In the genomic region with DNA sequence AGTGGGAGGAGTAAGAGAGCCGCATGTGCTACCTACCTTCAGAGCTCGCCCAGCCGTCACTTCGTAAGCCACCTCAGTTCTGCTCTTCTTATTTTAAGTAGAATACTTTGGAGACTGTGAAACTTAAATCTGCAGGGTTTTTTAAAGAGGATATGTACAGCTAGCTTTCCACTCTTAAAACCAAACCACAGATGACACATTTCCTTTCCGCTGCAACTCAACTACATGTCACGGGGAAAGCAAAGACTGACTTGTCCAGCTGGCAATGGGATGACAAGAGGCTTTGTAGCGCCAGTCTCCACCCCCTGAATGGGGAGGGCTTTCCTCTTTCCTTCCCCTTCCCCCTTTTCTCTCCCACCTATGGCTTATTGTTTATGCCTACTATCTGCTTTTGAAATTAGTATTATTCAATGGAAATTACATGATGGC, we compare ENCODE assay signal across 8 mouse cellular contexts. TPM values are rescaled to one million over a fixed set of nuclear protein-coding genes. Genes with fewer than 3 reads are reported as not detected.
DNase-seq lines count a peak whose midpoint lies in the region; ATAC-seq lines count a peak whose summit lies in the region.

TSS of gene Evi2 (minus strand) at position 257 of the 429 bp plus-strand sequence.
TSS of gene Evi2a (minus strand) at position 277 of the 429 bp plus-strand sequence.

- H3K4me1 ChIP-seq in midbrain, embryonic 11.5 days (ENCODE audit: control insufficient read depth, insufficient read depth, low read length): peaks cover 5% of the 10 kb centered on the region
- H3K4me1 ChIP-seq in midbrain, embryonic 16.5 days (ENCODE audit: control insufficient read depth, insufficient read depth, low read length): 0 out of 2 replicates have a peak, but pooled peaks cover 2% of the 10 kb centered on the region
- peaks cover 35% of the 10 kb centered on the region for H3K4me1 ChIP-seq in liver, embryonic 15.5 days (replicated peaks)

- 89% methylated on average over 7 of the region's 7 CpGs for WGBS in midbrain, embryonic 11.5 days
- WGBS in midbrain, embryonic 16.5 days: 84% methylated on average over 7 of the region's 7 CpGs
- WGBS in liver, embryonic 15.5 days (ENCODE audit: insufficient replicate concordance): 22% methylated on average over 7 of the region's 7 CpGs

- H3K9me3 ChIP-seq in midbrain, embryonic 11.5 days (ENCODE audit: control insufficient read depth, low read length): no peaks in the 10 kb centered on the region
- H3K9me3 ChIP-seq in midbrain, embryonic 16.5 days (replicated peaks; ENCODE audit: control insufficient read depth, low read length, poor library complexity, severe bottlenecking): no peaks in the 10 kb centered on the region
- H3K9me3 ChIP-seq in liver, embryonic 15.5 days (replicated peaks): no peaks in the 10 kb centered on the region

- no peak within 1 kb of the TSS for H3K4me2 ChIP-seq in midbrain, embryonic 11.5 days
- H3K4me2 ChIP-seq in midbrain, embryonic 16.5 days (ENCODE audit: low read length): no peak within 1 kb of the TSS
- H3K4me2 ChIP-seq in liver, embryonic 15.5 days: peak within 1 kb of the TSS; percentile 34

- no peak within 1 kb of the TSS for H3K27ac ChIP-seq in midbrain, embryonic 11.5 days (ENCODE audit: low read depth, low read length)
- H3K27ac ChIP-seq in midbrain, embryonic 16.5 days (ENCODE audit: low read length): no peak within 1 kb of the TSS
- H3K27ac ChIP-seq in liver, embryonic 15.5 days (replicated peaks): no peak within 1 kb of the TSS

- no peaks in the 10 kb centered on the region for H3K27me3 ChIP-seq in midbrain, embryonic 11.5 days (ENCODE audit: control insufficient read depth, insufficient read depth, low read length)
- H3K27me3 ChIP-seq in midbrain, embryonic 16.5 days (ENCODE audit: control insufficient read depth, insufficient read depth, low read depth, low read length): no peaks in the 10 kb centered on the region
- H3K27me3 ChIP-seq in liver, embryonic 15.5 days: no peaks in the 10 kb centered on the region
- no peaks in the 10 kb centered on the region for H3K27me3 ChIP-seq in splenic B cell, adult 2 months (ENCODE audit: control insufficient read depth, insufficient read depth, low read length, poor library complexity, severe bottlenecking)

- DNase-seq in midbrain, embryonic 11.5 days (ENCODE audit: low spot score, missing footprints): peak; percentile 60
- DNase-seq in splenic B cell, adult 2 months (ENCODE audit: low read depth, low spot score): peak; percentile 84
- no peak for DNase-seq in cerebellum, adult 8-10 months
- no peak for DNase-seq in kidney, postnatal 36 days
- DNase-seq in kidney, postnatal 25 days: no peak

- H3K36me3 ChIP-seq in midbrain, embryonic 11.5 days (ENCODE audit: control insufficient read depth, insufficient read depth, low read length): no peaks in the 10 kb centered on the region
- H3K36me3 ChIP-seq in midbrain, embryonic 16.5 days (ENCODE audit: control insufficient read depth, insufficient read depth, low read length): no peaks in the 10 kb centered on the region; the same call in 1 of the 2 replicates
- H3K36me3 ChIP-seq in liver, embryonic 15.5 days (replicated peaks): no peaks in the 10 kb centered on the region
- H3K36me3 ChIP-seq in splenic B cell, adult 2 months (ENCODE audit: control insufficient read depth, insufficient read depth, low read length, poor library complexity, severe bottlenecking): peaks cover 2% of the 10 kb centered on the region

- no peak for ATAC-seq in midbrain, embryonic 11.5 days (ENCODE audit: low FRiP score)
- no peak for ATAC-seq in midbrain, embryonic 16.5 days
- no peak for ATAC-seq in erythroid progenitor cell, adult 5-6 weeks (replicated peaks; ENCODE audit: low FRiP score, poor library complexity, severe bottlenecking)
- no peak for ATAC-seq in liver, embryonic 15.5 days (ENCODE audit: insufficient read depth)

- no peak within 1 kb of the TSS for H3K4me3 ChIP-seq in midbrain, embryonic 11.5 days (ENCODE audit: low read depth, low read length)
- no peak within 1 kb of the TSS for H3K4me3 ChIP-seq in midbrain, embryonic 16.5 days (ENCODE audit: low read depth, low read length)
- H3K4me3 ChIP-seq in liver, embryonic 15.5 days (replicated peaks): peak within 1 kb of the TSS; percentile 24

- no peak within 1 kb of the TSS for H3K9ac ChIP-seq in midbrain, embryonic 11.5 days (ENCODE audit: low read length)
- no peak within 1 kb of the TSS for H3K9ac ChIP-seq in midbrain, embryonic 16.5 days (ENCODE audit: low read depth, low read length)
- H3K9ac ChIP-seq in liver, embryonic 15.5 days: no peak within 1 kb of the TSS

RNA-seq across cellular contexts. Expression of gene Evi2, which starts in this region (rescaled TPM):
- polyA plus RNA-seq in midbrain, embryonic 11.5 days (2014; fragmentation: Nextera tagmentation; extraction: Ambion mirVana): 0.83 and 0.84 TPM in 2 replicates
- 0.60 and 0.65 TPM in 2 replicates for polyA plus RNA-seq in midbrain, embryonic 16.5 days (2015; fragmentation: Nextera tagmentation; extraction: Ambion mirVana)
- total RNA-seq in erythroid progenitor cell, adult 5-6 weeks (2015; ENCODE audit: low replicate concordance): 5.8 and 30.2 TPM in 2 replicates
- 1.3 and 4.7 TPM in 2 replicates for total RNA-seq in erythroid progenitor cell, adult 5-6 weeks (2017; ENCODE audit: low replicate concordance)
- 0.75 and 0.82 TPM in 2 replicates for polyA plus RNA-seq in liver, embryonic 15.5 days (2015; fragmentation: Nextera tagmentation; extraction: Ambion mirVana)

RNA-seq across cellular contexts. Expression of gene Evi2a, which starts in this region (rescaled TPM):
- polyA plus RNA-seq in midbrain, embryonic 11.5 days (2014; fragmentation: Nextera tagmentation; extraction: Ambion mirVana): 3.0 and 4.6 TPM in 2 replicates
- polyA plus RNA-seq in midbrain, embryonic 16.5 days (2015; fragmentation: Nextera tagmentation; extraction: Ambion mirVana): 2.8 and 3.1 TPM in 2 replicates
- 10.8 and 34.8 TPM in 2 replicates for total RNA-seq in erythroid progenitor cell, adult 5-6 weeks (2015; ENCODE audit: low replicate concordance)
- total RNA-seq in erythroid progenitor cell, adult 5-6 weeks (2017; ENCODE audit: low replicate concordance): 11.3 and 16.3 TPM in 2 replicates
- 5.9 and 6.3 TPM in 2 replicates for polyA plus RNA-seq in liver, embryonic 15.5 days (2015; fragmentation: Nextera tagmentation; extraction: Ambion mirVana)

Comparison
In these comparisons a context has a peak if more than half of its experiments do, and no peak if none do; other contexts are left out.
1. DNase-seq: peak in midbrain, embryonic 11.5 days (single experiment) and splenic B cell, adult 2 months (single experiment); none in cerebellum, adult 8-10 months (single experiment), kidney, postnatal 36 days (0 of 2) and kidney, postnatal 25 days (0 of 2).